Mouse (Mus musculus): ENCODE data around the gene Usp10.

The Usp10 gene

DNA sequence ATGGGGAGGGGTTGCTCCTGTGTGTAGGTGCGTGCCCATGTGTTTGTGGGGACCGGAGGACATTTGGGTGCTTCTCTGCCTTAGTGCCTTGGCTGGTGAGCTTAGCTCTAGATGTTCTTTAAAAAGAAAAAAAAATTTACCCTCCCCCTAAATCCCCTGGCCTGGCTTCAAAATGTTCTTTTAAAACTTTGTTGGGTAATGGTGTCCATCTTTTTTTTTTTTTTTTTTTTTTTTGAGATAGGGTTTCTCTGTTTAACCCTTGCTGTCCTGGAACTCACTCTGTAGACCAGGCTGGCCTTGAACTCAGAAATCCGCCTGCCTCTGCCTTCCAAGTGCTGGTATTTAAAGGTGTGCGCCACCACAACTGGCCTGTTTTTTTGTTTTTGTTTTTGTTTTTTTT lies 5.1 kb downstream of the Usp10 start:
- DNase-seq (ENCODE audit: low spot score), result no peak

DNA sequence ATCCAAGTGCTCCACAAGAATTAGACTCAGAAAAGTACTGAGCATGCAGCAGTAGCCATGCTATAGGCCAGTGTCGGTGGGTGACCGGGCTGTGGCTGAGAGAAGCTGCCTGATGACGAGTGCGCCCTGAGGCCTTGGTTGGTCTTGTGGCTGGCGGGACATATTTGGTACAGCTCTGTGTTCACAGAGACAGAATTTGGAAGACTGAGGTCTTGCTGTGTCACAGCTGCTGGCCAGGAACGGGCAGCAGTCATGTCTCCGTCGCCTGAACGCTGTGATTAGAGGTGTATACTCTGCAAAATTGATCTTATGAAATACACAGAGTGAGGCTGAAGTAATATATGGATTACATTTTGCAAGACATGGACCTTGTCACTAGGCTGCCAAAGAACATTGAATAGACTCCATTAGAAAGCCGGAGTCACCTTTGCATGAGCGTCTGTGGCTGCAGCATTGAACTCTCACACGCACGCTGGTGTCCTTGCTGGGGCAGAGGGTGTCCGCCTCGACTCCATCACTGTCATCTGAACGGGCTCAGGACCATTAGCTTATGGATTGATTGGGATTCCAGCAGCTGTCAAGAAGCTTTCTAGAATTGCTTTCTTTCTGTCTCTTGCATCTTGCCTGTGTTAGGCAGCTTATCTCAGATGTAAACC lies 6.2 kb downstream of the Usp10 start:
- DNase-seq (ENCODE audit: low spot score), result no peak

- DNase-seq (ENCODE audit: low spot score), result no peak
Observed at GRCm38 (mm10) chr8:119917415-119917814, 7.3 kb downstream of the Usp10 start.

- DNase-seq (ENCODE audit: low spot score), result no peak
Observed at GRCm38 (mm10) chr8:119918155-119918567, 8.0 kb downstream of the Usp10 start.

- no peak for DNase-seq (ENCODE audit: low spot score)
Observed at GRCm38 (mm10) chr8:119923259-119923658, 13.1 kb downstream of the Usp10 start.

GRCm38 (mm10) chr8:119925428-119925827 lies 15.3 kb downstream of the Usp10 start:
- DNase-seq (ENCODE audit: low spot score), result no peak

DNA sequence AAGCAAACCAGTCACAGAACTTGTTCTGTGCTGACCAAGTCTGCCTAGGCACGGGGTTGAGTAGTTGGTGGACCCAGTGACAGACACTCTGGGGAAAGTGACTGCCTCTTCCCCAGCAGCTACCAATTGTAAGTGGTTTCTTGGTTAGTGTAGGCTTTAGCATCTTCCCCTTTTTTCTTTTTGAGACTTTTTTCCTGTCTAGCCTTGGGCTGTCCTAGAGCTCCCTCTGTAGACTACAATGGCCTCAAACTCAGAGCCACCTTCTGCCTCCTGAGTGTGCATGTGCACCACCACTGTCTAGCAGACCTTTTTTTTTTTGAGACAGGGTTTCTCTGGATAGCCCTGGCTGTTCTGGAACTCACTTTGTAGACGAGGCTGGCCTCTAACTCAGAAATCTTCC lies 16.3 kb downstream of the Usp10 start:
- DNase-seq (ENCODE audit: low spot score), result peak; percentile 18

GRCm38 (mm10) chr8:119927422-119928092 lies 17.4 kb downstream of the Usp10 start:
- DNase-seq (ENCODE audit: low spot score), result no peak

- DNase-seq (ENCODE audit: low spot score), result no peak
Observed at GRCm38 (mm10) chr8:119931317-119931716, 21.2 kb downstream of the Usp10 start.

DNA sequence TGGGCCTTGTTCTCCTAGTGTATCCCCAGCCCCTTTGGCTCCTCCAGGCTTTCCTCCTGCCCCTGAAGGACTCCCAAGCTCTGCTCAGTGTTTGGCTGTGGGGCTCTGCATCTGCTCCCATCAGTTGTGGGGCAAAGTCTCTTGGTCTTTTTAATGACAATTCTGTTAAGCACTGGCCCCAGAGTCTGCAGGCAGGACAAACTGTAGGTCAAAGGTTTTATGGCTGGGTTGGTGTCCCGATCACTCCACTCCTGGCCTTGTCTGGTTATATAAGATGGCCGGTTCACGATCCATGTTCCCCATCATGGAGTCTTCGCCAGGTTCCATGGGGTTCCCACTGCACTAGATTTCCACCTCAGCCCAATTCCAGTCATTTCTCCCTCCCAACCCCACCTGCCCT lies 23.5 kb downstream of the Usp10 start:
- no peak for DNase-seq (ENCODE audit: low spot score)

- DNase-seq (ENCODE audit: low spot score), result no peak
Observed at GRCm38 (mm10) chr8:119935541-119935940, 25.4 kb downstream of the Usp10 start.

GRCm38 (mm10) chr8:119938481-119938880 lies 28.3 kb downstream of the Usp10 start:
- no peak for DNase-seq (ENCODE audit: low spot score)

DNA sequence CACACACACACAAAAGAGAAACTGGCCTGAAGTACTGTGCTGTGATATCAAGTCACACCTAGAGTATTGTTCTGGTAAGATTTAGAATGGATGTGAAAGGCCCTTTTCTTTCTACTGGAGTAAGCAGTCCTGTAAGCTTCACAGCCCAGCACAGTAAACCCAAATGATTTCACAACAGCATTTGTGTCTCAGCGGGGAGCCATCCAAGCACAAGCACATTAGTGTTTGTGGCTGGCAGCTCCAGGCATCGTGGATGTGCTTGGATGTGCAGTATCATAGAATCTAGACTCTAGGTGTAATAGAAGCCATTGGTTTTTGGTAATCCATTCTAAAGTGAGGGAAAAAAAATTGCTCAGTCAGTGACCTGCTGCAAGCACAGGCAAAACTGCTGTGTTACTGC lies 29.2 kb downstream of the Usp10 start:
- no peak for DNase-seq (ENCODE audit: low spot score)

GRCm38 (mm10) chr8:119941471-119941870 lies 31.3 kb downstream of the Usp10 start:
- no peak for DNase-seq (ENCODE audit: low spot score)

- no peak for DNase-seq (ENCODE audit: low spot score)
Observed at GRCm38 (mm10) chr8:119943616-119944015, 33.5 kb downstream of the Usp10 start.

GRCm38 (mm10) chr8:119944096-119944811 lies 34.1 kb downstream of the Usp10 start:
- peak; percentile 80 for DNase-seq (ENCODE audit: low spot score)

- no peak for DNase-seq (ENCODE audit: low spot score)
Observed at GRCm38 (mm10) chr8:119946326-119946865, 36.2 kb downstream of the Usp10 start.

DNA sequence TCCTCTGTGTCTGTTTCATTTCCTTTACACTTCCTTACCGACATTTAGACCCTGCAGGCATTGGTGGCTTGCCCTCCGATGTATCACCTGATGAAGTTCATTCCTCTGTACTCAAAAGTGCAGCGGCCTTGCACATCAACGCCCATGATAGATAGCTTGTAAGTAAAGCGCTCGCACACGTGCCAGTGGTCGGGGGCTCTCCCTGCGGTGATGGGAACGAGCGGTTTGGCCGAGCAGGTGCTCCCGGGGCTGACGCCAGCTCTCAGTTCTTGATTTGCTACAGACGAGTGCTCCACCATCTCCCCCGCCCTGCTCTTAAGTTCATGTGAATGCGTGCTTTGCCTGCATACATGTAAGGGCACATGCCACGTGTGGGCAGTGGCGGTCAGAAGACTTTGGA lies 37.5 kb downstream of the Usp10 start:
- DNase-seq (ENCODE audit: low spot score), result no peak

- DNase-seq (ENCODE audit: low spot score), result no peak
Observed at GRCm38 (mm10) chr8:119948340-119948739, 38.2 kb downstream of the Usp10 start.

GRCm38 (mm10) chr8:119952282-119952681 lies 42.1 kb downstream of the Usp10 start:
- no peak for DNase-seq (ENCODE audit: low spot score)

GRCm38 (mm10) chr8:119952747-119953146 lies 42.6 kb downstream of the Usp10 start:
- peak; percentile 66 for DNase-seq (ENCODE audit: low spot score)

GRCm38 (mm10) chr8:119955333-119955732 lies 45.2 kb downstream of the Usp10 start:
- DNase-seq (ENCODE audit: low spot score), result peak; percentile 39

- no peak for DNase-seq (ENCODE audit: low spot score)
Observed at GRCm38 (mm10) chr8:119958076-119958475, 47.9 kb downstream of the Usp10 start.
